Mouse (Mus musculus): ENCODE results near the gene Epha8. TPM values are rescaled to one million over a fixed set of nuclear protein-coding genes. Genes with fewer than 3 reads are reported as not detected.

The Epha8 gene
- polyA plus RNA-seq (2015; fragmentation: Nextera tagmentation; extraction: Ambion mirVana): 9.6 and 13.9 TPM in 2 replicates

DNA sequence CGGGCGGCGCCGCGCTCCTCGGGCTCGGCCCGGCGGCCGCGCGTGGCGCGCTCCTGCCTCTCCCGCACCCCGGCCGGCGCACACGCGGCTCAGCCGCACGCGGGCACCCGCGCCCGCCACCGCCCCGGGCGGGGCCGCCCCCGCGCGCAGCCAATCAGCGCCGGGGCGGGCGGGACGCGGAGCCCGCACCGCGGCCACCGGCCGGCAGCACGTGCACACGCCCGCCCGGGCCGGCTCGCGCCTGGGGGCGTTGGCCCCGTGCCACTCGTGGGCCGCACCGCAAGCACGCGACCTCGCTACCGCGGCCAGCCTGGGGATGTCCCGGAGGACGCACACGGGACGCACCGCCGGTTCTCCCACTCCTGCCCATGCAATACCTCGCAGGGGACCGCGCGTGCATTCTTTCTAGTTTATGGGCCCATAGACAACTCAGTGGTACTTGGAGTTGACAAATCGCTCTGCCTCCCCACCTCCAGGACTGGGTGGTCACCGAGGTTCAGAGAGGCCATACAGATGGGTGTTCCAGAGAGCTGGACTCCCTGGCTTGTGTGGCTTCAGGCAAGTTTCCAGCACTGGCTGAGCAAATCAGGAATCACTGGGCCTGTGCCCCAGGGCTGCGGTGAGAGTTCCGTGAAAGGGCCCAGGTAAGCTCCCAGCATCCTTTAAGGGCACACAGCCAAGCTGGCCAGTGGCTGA lies at the start of gene Epha8:
Gene Epha8 (minus strand): TSS at position 66 of the 696 bp plus-strand sequence.
- peak; percentile 79 for ATAC-seq (ENCODE audit: low FRiP score)
- Histone ChIP-seq H3K27me3 (replicated peaks) (peaks cover 66% of the 10 kb centered on the region), H3K4me3 (replicated peaks) (peak within 1 kb of the TSS; percentile 50), H3K36me3 (no peaks in the 10 kb centered on the region), H3K9ac (replicated peaks) (peak within 1 kb of the TSS; percentile 63), H3K4me2 (peak within 1 kb of the TSS; percentile 97), H3K9me3 (replicated peaks) (no peaks in the 10 kb centered on the region), H3K4me1 (peaks cover 45% of the 10 kb centered on the region), H3K27ac (replicated peaks) (no peak within 1 kb of the TSS)
- WGBS: 1% methylated on average over 54 of the region's 75 CpGs

DNA sequence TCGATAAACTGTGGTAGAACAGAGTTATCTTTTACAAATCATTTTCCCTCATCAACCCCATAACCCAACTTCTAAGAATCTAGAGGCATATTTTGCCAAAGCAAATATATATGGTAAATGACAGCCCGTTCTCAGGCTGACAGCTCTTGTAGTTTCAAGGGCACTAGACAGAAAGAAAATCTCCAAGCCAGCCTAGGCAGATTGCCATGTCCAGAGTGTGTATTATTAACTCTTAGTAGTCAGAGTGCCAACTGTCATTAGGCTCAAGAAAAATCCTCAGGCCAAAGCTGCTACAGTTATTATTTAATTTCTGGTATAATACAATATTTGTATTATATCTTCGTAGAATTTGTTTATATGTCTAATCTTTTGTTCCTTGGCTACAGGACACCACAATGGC lies 45.2 kb upstream of the Epha8 start:
- no peak overlapping the region for H3K27ac ChIP-seq (replicated peaks)
- ATAC-seq (ENCODE audit: low FRiP score): no peak
- H3K27me3 ChIP-seq (replicated peaks): no peaks in the 10 kb centered on the region

DNA sequence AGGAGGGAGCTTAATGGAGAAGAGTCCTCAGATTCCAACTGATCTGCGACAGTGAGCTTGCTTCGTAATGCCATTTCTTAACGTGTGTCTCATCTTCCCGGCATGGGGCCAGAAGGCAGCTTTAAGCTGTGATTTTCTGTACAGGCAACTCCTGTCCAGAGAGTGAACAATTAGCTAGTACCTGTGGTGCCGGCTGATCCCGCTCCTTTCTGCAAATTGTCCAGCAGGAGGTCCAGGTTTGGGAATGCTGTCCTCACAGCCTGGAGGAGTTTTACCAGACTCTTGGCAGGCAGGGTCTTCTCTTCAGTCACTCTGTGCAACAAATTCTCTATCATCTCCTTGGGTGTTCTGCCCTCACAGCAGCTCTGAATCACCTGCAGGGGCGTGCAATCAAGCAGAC lies 44.4 kb upstream of the Epha8 start:
- WGBS: 81% methylated on average over 7 of the region's 7 CpGs
- no peak for ATAC-seq (ENCODE audit: low FRiP score)

More for the DNA sequence above, 45.2 kb upstream of the Epha8 start:
- Histone ChIP-seq H3K4me2 (no peak overlapping the region), H3K9me3 (replicated peaks) (no peaks in the 10 kb centered on the region), H3K36me3 (peaks cover 10% of the 10 kb centered on the region), H3K9ac (replicated peaks) (no peak overlapping the region), H3K4me3 (replicated peaks) (no peak overlapping the region), H3K4me1 (peaks cover 11% of the 10 kb centered on the region)
- 86% methylated on average over 3 of the region's 3 CpGs for WGBS

DNA sequence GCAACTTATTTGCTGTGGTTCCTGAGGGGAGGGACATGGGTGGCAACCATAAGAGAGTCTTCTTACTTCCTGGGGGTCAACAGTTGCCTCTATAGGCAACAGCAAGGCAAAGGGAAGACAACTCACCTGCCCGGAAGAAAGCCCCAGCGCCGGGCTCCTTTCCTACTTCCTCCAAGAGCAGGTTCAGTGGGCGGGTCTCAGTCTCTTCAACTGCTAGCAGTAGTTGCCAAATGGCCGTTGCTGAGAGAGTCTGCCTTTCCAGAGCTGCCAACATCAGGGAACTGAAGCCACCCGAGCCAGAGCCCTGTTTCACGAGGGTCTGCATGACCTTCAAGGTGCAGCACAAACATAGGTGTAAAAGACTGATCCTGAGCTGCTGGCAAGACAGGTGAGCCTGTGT lies 41.8 kb upstream of the Epha8 start:
- H3K9me3 ChIP-seq (replicated peaks): no peaks in the 10 kb centered on the region
- 87% methylated on average over 7 of the region's 7 CpGs for WGBS
- no peak overlapping the region for H3K4me2 ChIP-seq
- no peak overlapping the region for H3K9ac ChIP-seq (replicated peaks)
- H3K27ac ChIP-seq (replicated peaks): no peak overlapping the region
- H3K4me1 ChIP-seq: peaks cover 11% of the 10 kb centered on the region; the same call in 1 of the 2 replicates
- no peaks in the 10 kb centered on the region for H3K27me3 ChIP-seq (replicated peaks)
- ATAC-seq (ENCODE audit: low FRiP score): no peak
- H3K4me3 ChIP-seq (replicated peaks): no peak overlapping the region
- H3K36me3 ChIP-seq: peaks cover 27% of the 10 kb centered on the region

More for the DNA sequence above, 44.4 kb upstream of the Epha8 start:
- peaks cover 10% of the 10 kb centered on the region for H3K36me3 ChIP-seq
- no peak overlapping the region for H3K4me3 ChIP-seq (replicated peaks)
- H3K4me1 ChIP-seq: peaks cover 13% of the 10 kb centered on the region
- no peaks in the 10 kb centered on the region for H3K9me3 ChIP-seq (replicated peaks)
- H3K27ac ChIP-seq (replicated peaks): no peak overlapping the region
- H3K9ac ChIP-seq (replicated peaks): no peak overlapping the region
- H3K4me2 ChIP-seq: no peak overlapping the region
- H3K27me3 ChIP-seq (replicated peaks): no peaks in the 10 kb centered on the region

DNA sequence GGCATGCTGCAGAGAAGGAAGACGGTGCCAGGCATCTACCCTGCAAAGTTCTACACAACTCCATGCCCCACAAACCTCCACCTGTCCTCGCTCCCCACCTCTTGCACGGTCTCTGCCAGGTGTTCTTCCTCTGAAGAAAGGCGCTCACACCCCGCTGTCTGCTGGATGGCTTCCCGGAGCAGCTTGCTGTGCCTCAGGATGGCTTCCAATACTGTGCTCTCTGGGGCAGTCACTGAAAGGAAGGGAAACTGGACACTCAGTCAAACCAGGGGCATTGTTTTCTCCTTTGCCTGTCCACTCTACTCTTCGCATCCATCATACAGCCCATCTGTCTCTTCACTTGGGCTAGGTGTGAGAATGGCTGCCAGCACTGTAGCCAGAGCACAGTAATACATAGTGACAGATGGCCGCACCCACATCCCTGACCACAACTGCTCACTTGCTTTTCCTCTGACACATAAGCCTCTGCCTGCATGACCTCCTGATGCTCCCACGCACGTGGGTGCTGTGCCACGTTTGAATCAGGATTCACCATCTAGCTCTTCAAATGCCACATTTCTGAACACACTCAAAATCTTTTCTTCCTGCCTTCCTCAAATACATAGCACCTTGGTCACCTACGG lies 41.2 kb upstream of the Epha8 start:
- 91% methylated on average over 12 of the region's 12 CpGs for WGBS

DNA sequence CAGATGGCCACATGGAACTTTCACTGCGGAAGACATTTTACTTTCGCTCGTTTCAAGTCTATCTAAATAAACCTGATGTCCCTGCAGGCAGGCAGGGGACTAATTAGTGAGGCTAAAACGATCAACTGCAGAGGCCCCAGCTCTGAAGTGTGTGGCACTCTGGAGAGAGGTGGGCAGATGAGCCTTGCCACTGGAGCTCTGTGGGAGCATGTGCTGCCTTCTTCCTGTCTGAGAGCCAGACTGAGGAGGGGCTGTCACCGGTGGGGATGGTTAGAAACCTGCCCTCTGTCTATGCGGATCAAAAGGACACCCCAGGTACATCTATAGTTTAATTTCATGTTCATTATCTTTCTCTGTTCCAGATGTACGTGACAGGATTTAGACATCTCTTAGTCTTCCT lies 40.3 kb upstream of the Epha8 start:
- no peak overlapping the region for H3K4me3 ChIP-seq (replicated peaks)
- peaks cover 11% of the 10 kb centered on the region; the same call in 1 of the 2 replicates for H3K4me1 ChIP-seq
- no peaks in the 10 kb centered on the region for H3K9me3 ChIP-seq (replicated peaks)
- H3K36me3 ChIP-seq: peaks cover 32% of the 10 kb centered on the region
- ATAC-seq (ENCODE audit: low FRiP score): no peak
- no peak overlapping the region for H3K27ac ChIP-seq (replicated peaks)
- WGBS: 58% methylated on average over 7 of the region's 7 CpGs
- no peak overlapping the region for H3K9ac ChIP-seq (replicated peaks)
- no peak overlapping the region for H3K4me2 ChIP-seq
- H3K27me3 ChIP-seq (replicated peaks): no peaks in the 10 kb centered on the region

More for the DNA sequence above, 41.2 kb upstream of the Epha8 start:
- Histone ChIP-seq H3K4me2 (no peak overlapping the region), H3K36me3 (peaks cover 30% of the 10 kb centered on the region), H3K27me3 (replicated peaks) (no peaks in the 10 kb centered on the region), H3K4me3 (replicated peaks) (no peak overlapping the region), H3K9me3 (replicated peaks) (no peaks in the 10 kb centered on the region), H3K27ac (replicated peaks) (no peak overlapping the region), H3K9ac (replicated peaks) (no peak overlapping the region), H3K4me1 (peaks cover 11% of the 10 kb centered on the region; the same call in 1 of the 2 replicates)
- ATAC-seq (ENCODE audit: low FRiP score): no peak

DNA sequence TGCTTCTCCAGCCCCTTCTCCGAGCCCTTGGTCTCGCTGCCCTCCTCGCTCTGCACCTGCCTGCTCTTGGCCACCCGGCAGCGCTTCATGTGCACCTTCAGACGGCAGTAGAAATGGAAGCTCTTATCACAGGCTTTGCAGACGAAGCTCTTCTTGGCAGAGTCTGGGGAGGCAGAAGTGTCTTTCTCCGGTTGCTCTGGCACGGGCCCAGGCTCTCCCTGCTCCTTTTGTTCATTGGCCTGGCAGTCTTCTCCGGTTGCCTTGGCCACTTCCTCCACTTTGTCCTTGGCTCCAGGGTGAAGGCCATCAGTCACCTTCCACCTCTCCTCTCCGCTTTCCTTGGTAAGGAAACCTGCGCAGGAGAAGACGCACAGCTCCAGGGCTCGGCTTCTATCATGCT lies 38.7 kb upstream of the Epha8 start:
- ATAC-seq (ENCODE audit: low FRiP score): no peak
- no peak overlapping the region for H3K4me2 ChIP-seq
- 79% methylated on average over 14 of the region's 14 CpGs for WGBS
- peaks cover 11% of the 10 kb centered on the region; the same call in 1 of the 2 replicates for H3K4me1 ChIP-seq
- no peaks in the 10 kb centered on the region for H3K27me3 ChIP-seq (replicated peaks)
- H3K36me3 ChIP-seq: peaks cover 47% of the 10 kb centered on the region
- no peak overlapping the region for H3K27ac ChIP-seq (replicated peaks)
- no peaks in the 10 kb centered on the region for H3K9me3 ChIP-seq (replicated peaks)
- no peak overlapping the region for H3K4me3 ChIP-seq (replicated peaks)
- no peak overlapping the region for H3K9ac ChIP-seq (replicated peaks)

DNA sequence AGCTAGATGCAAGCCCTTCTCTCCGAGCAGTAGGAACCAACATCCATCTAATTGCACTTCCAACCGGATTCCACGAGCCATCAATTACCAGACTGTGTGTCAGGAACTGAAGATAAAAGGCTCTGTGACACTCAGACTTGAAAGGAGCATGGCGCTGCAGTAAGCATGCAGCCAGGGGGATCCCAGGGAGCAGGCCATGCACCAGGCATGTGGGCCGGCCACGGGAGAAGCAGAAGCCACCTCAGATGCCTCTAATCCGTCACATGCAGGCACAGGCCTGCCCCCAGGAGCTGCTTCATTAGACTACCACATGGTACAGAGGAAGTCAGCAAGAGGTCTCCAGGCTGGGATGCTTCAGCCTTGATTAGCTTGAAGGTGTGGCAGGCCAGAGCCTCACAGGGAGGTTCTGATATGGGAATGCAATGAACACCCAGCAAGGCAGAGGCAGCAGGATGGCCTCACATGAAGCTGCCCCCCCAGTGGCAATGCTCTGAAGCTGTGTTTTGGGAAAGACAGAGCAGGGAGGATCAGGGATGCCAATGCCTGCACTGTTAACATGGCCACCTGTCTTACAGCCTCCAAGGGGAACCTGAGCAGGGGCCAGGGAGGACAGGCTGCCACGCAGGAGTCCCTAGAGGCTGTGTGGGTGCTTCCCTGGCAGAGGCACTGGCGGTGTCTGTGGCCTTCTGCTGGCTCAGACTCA lies 25.5 kb upstream of the Epha8 start:
- Histone ChIP-seq H3K27me3 (replicated peaks) (0 out of 2 replicates have a peak, but pooled peaks cover 5% of the 10 kb centered on the region), H3K4me2 (no peak overlapping the region), H3K4me3 (replicated peaks) (no peak overlapping the region), H3K9ac (replicated peaks) (no peak overlapping the region), H3K9me3 (replicated peaks) (no peaks in the 10 kb centered on the region), H3K27ac (replicated peaks) (peak overlapping the region; percentile 38), H3K36me3 (peaks cover 3% of the 10 kb centered on the region; the same call in 1 of the 2 replicates), H3K4me1 (peaks cover 32% of the 10 kb centered on the region)
- 0 out of 2 replicates have a peak, but pooled peaks have one; percentile 6 for ATAC-seq (ENCODE audit: low FRiP score)
- 35% methylated on average over 9 of the region's 9 CpGs for WGBS

DNA sequence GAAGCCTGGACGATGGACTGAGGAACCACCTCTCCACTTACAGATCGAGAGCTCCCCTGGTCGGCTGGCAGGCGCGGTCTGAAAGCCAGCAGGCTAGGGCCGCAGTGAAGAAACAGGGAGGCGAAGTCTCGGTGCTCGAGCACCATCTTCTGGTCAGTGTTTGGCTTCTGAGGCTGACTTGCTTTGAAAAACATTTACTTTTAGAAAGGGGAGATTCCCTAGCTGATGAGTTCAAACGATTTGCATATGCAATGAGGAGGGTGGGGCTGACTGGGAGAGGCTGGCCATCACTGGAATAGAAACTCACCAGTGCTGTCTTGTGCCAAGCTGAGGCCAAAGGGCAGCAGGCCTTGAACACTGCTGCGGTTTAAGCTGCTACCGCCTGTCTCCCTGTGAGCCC lies 24.7 kb upstream of the Epha8 start:
- H3K4me2 ChIP-seq: no peak overlapping the region
- 5% methylated on average over 12 of the region's 12 CpGs for WGBS
- H3K4me1 ChIP-seq: peaks cover 32% of the 10 kb centered on the region
- no peaks in the 10 kb centered on the region for H3K9me3 ChIP-seq (replicated peaks)
- H3K36me3 ChIP-seq: no peaks in the 10 kb centered on the region; the same call in 1 of the 2 replicates
- H3K9ac ChIP-seq (replicated peaks): 0 out of 2 replicates have a peak overlapping the region, but pooled peaks have one; percentile 17
- peak overlapping the region; percentile 38; the same call in 1 of the 2 replicates for H3K27ac ChIP-seq (replicated peaks)
- peak; percentile 87 for ATAC-seq (ENCODE audit: low FRiP score)
- 0 out of 2 replicates have a peak, but pooled peaks cover 5% of the 10 kb centered on the region for H3K27me3 ChIP-seq (replicated peaks)
- H3K4me3 ChIP-seq (replicated peaks): no peak overlapping the region

DNA sequence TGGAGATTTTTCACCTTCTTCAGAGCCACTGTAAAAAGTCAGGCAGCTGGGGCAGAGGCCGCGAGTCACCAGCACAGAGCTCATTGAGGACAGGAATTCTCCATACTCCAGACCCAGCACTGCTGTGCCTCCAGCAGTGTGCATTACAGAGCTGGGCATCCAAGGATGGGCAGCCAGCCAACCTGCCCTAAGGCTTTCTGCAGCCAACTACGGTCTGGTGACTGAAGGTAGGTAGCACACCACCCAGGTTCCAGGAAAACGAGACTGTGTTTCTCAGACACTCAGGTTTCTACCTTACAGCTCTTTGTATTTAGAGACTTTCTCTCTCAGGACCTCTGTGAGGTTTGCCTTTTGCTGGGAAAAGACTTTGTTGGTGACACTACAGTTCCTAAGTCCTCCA lies 24.3 kb upstream of the Epha8 start:
- no peaks in the 10 kb centered on the region for H3K9me3 ChIP-seq (replicated peaks)
- H3K4me3 ChIP-seq (replicated peaks): no peak overlapping the region
- ATAC-seq (ENCODE audit: low FRiP score): no peak
- 59% methylated on average over 4 of the region's 4 CpGs for WGBS
- H3K27ac ChIP-seq (replicated peaks): 0 out of 2 replicates have a peak overlapping the region, but pooled peaks have one; percentile 33
- no peaks in the 10 kb centered on the region; the same call in 1 of the 2 replicates for H3K36me3 ChIP-seq
- H3K4me2 ChIP-seq: no peak overlapping the region
- no peak overlapping the region for H3K9ac ChIP-seq (replicated peaks)
- 0 out of 2 replicates have a peak, but pooled peaks cover 5% of the 10 kb centered on the region for H3K27me3 ChIP-seq (replicated peaks)
- peaks cover 32% of the 10 kb centered on the region for H3K4me1 ChIP-seq

DNA sequence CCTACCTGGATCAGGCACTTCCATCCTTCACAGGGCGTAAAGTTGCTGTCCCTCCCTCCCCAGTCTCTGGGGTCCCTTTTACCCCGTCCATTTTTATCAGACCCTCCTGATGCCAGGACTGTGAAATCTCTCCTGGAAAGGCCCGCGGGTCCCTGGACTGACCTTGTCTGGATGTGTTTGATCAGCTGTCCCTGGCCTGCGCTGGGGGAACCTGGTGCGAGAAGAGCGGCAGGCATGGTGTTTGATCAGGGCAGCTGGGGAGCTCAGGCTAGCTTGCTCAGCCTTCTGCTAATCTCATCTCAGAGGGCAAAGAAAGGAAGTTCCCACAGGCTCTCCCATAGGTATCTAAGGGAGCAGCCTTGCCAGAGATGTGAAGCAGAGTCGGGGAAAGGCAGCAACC lies 20.6 kb upstream of the Epha8 start:
- Histone ChIP-seq H3K4me1 (peaks cover 17% of the 10 kb centered on the region), H3K4me3 (replicated peaks) (no peak overlapping the region), H3K27ac (replicated peaks) (no peak overlapping the region), H3K9ac (replicated peaks) (no peak overlapping the region), H3K27me3 (replicated peaks) (0 out of 2 replicates have a peak, but pooled peaks cover 3% of the 10 kb centered on the region), H3K9me3 (replicated peaks) (no peaks in the 10 kb centered on the region), H3K36me3 (no peaks in the 10 kb centered on the region), H3K4me2 (no peak overlapping the region)
- 71% methylated on average over 8 of the region's 8 CpGs for WGBS
- ATAC-seq (ENCODE audit: low FRiP score): no peak
